Mouse (Mus musculus): ENCODE data around the gene Aup1.

DNA sequence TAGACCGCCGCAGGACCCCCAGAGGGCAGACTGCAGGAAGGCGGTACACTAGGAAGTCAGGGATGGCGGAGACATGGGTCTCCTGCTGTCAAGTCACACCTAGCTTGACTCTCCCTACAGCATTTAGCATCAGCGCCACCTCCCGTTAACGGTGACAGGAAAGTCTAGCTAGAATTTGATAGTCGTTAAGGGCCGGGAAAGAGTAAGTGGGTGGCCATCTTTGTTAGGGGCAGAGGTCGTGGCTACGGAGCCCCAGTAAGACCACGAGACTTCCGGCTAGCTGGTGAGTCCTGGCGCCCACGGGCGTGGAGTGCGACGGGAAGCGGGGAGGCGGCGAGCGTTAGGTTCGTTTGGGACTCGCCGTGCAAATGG, 47.0 kb downstream of the Aup1 start, which contains the start of the genes Ccdc142 and Gm42688:
- TF ChIP-seq CTCF (IDR thresholded peaks at IDR 0.05; ENCODE audit: control insufficient read depth, insufficient read depth, insufficient replicate concordance, low read depth, low read length) (peak; percentile 30; the same call in 1 of the 2 replicates), POLR2A (IDR thresholded peaks at IDR 0.05; ENCODE audit: control insufficient read depth, low read depth, low read length) (peak; percentile 93)
